Mouse (Mus musculus): Measurements from ENCODE around the gene Nod2.

- no peak for TF ChIP-seq CTCF (IDR thresholded peaks at IDR 0.05)
- TF ChIP-seq EP300 (IDR thresholded peaks at IDR 0.05; ENCODE audit: insufficient read depth, low read depth, low read length): no peak
- no peak for TF ChIP-seq POLR2A (IDR thresholded peaks at IDR 0.05; ENCODE audit: insufficient read depth, low read depth, low read length)
Measured at GRCm38 (mm10) chr8:88626940-88627264, 20.2 kb upstream of the Nod2 start.

Measured in heart, adult 2 months (tissue).